Mouse (Mus musculus) spleen, adult 2 months (tissue): ENCODE measurements around the gene Ms4a10. TPM values are rescaled to one million over a fixed set of nuclear protein-coding genes. Genes with fewer than 3 reads are reported as not detected.

ENCODE experiments used
- DNase-seq, 2 experiments: peaks; one replicate each; pipeline versions ENCODE4 v3.0.0 to v3.0.0-alpha.2; 2012 to 2021; ENCODE audit warnings: low spot score in 2 of 2, low read depth in 1 of 2
- H3K27ac ChIP-seq: fragments of 200-500 bp; 2 replicates; pipeline ENCODE4 v1.5.1; 2012; ENCODE audit warnings: low read length, inconsistent platforms; ENCODE audit not compliant: insufficient read depth
- H3K27me3 ChIP-seq: fragments of 200-500 bp; 2 replicates; pipeline ENCODE4 v1.6.1; 2012; ENCODE audit warnings: mild to moderate bottlenecking, moderate library complexity, low read length, inconsistent platforms; ENCODE audit not compliant: control insufficient read depth, insufficient read depth
- H3K36me3 ChIP-seq: fragments of 200-500 bp; 2 replicates; pipeline ENCODE4 v1.6.1; 2012; ENCODE audit warnings: mild to moderate bottlenecking, low read length, inconsistent platforms; ENCODE audit not compliant: control insufficient read depth, insufficient read depth
- H3K4me1 ChIP-seq: fragments of 200-500 bp; 2 replicates; pipeline ENCODE4 v1.6.1; 2011; ENCODE audit warnings: inconsistent platforms; ENCODE audit not compliant: control insufficient read depth, insufficient read depth, insufficient read length
- H3K4me3 ChIP-seq: fragments of 200-500 bp; 2 replicates; pipeline ENCODE4 v1.5.1; 2011; ENCODE audit warnings: mild to moderate bottlenecking, inconsistent platforms; ENCODE audit not compliant: insufficient read depth, insufficient read length; ENCODE audit errors: extremely low read depth
- CTCF ChIP-seq: fragments of 200-500 bp; IDR thresholded peaks from 2 replicates; pipeline ENCODE4 v1.5.1; 2011; ENCODE audit warnings: mild to moderate bottlenecking, inconsistent platforms; ENCODE audit not compliant: insufficient read depth, insufficient read length, insufficient replicate concordance; ENCODE audit errors: extremely low read depth
- POLR2A ChIP-seq: fragments of 200-500 bp; IDR thresholded peaks from 2 replicates; pipeline ENCODE4 v1.6.1; 2011; ENCODE audit warnings: low read depth, low read length, inconsistent platforms
- WGBS: fragments of 180-500 bp; shearing (Covaris S2); methylation state at CpG from one replicate; pipeline ENCODE4 v1.1.7; 2018; 5-methylcytosine and 5-hydroxymethylcytosine counted together
- polyA plus RNA-seq: library from polyadenylated mRNA; depleted of rRNA; stranded (reverse); fragments of >200 nt; gene quantifications from 2 replicates; pipeline ENCODE4 v1.2.3, GENCODE M21; 2012; rRNA removed

Ms4a10 gene
- polyA plus RNA-seq, 1 experiment: not detected

DNA sequence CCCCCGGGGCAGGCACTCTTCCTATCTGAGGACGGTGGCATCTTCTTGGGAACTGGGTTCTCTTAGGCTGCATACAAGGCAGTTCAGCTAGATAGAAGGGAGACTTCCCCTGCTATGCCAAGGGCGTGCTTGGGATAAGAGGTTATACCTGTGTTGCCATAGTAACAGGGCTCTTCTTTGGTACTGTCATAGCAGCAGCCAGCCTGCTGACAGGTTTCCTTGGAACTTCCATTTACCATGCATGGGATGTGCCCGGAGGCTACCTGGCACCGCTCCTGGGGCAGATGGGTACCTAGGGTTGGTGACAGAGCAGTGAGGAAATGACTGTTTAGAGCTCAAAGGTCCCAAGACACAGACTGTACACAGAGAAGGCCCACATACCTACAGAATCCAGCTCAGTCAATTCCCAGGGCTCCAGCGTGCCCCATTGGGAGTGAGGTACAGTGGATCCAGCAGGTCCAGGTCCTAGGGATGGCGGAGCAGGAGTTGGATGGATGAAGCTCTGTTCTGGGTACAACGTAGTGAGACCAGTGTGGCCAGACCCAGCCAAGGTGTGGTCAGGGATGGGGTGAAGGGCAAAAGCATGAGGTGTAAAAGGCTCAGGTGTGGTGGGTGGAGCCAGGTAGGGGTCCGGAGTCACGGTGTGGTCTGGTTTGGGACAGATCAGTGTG, 56.0 kb downstream of the Ms4a10 start:
- Histone ChIP-seq H3K4me1 (peaks cover 6% of the 10 kb centered on the region), H3K27me3 (no peaks in the 10 kb centered on the region), H3K27ac (no peak overlapping the region), H3K4me3 (no peak overlapping the region), H3K36me3 (no peaks in the 10 kb centered on the region)
- TF ChIP-seq CTCF: no peak
- TF ChIP-seq POLR2A: no peak
- no peak for DNase-seq
- WGBS: 93% methylated on average over 10 of the region's 10 CpGs

- 57% methylated on average over 5 of the region's 5 CpGs for WGBS
- Histone ChIP-seq H3K4me3 (no peak overlapping the region), H3K4me1 (peaks cover 6% of the 10 kb centered on the region), H3K27ac (no peak overlapping the region), H3K36me3 (no peaks in the 10 kb centered on the region), H3K27me3 (no peaks in the 10 kb centered on the region)
- no peak for TF ChIP-seq CTCF
- no peak for DNase-seq
These were observed 58.0 kb downstream of the Ms4a10 start for GRCm38 (mm10) chr19:10916506-10916905.

DNA sequence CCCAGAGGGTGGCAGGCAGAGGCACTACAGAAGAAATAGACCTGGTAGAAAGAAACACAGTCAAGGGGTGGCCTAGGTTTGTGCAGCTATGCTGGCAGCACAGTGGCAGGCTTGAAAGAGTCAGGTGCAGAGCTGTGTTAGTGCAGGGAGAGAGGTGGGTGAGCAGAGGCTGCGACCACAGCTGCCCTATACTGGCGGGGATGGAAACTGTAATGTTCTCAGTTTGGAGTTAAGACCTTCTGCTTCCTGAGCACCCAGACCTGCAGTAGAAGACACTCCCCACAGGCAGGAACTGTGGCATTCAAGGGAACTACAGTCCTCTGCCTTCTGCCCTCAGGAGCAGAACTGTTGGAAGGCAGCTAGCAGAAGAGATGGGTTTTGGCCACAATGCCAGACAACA, 59.6 kb downstream of the Ms4a10 start:
- Histone ChIP-seq H3K4me3 (no peak overlapping the region), H3K4me1 (peaks cover 6% of the 10 kb centered on the region), H3K27ac (no peak overlapping the region), H3K27me3 (no peaks in the 10 kb centered on the region), H3K36me3 (no peaks in the 10 kb centered on the region)
- 11% methylated on average over 2 of the region's 2 CpGs for WGBS
- TF ChIP-seq POLR2A (no peak), CTCF (no peak)
- DNase-seq: no peak

DNA sequence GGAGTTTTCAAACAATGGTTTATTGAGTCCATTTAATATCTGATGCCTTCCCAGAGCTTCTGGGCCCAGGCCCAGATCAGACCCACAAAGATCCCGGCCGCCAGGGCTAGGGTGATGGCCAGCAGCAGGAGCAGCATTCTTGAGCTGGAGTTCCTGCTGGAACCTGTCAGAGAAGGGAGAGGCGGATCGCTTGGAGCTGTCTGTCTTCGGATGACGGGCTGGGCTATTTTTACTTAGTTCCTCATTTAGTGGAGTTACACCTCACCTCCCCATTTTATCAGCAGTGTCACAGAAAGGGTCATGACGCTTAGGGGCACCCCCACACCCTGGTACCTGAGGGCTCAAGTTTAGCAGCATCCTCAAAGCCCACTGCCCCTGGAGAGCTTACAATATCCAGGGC, 60.2 kb downstream of the Ms4a10 start:
- Histone ChIP-seq H3K36me3 (no peaks in the 10 kb centered on the region), H3K4me3 (no peak overlapping the region), H3K4me1 (peaks cover 6% of the 10 kb centered on the region), H3K27ac (no peak overlapping the region), H3K27me3 (no peaks in the 10 kb centered on the region)
- 9% methylated on average over 7 of the region's 7 CpGs for WGBS
- DNase-seq: peak in 1 of 2 experiments; percentile 26
- TF ChIP-seq POLR2A (no peak), CTCF (no peak)

Other genes starting within 250 kb of the Ms4a10 start
- 35.2 and 41.1 TPM in 2 replicates for gene Cd5, start 235.7 kb downstream of the Ms4a10 start, polyA plus RNA-seq
- 41.0 and 47.0 TPM in 2 replicates for gene Cd6, start 144.6 kb downstream of the Ms4a10 start, polyA plus RNA-seq
- 39.7 and 45.4 TPM in 2 replicates for gene Slc15a3, start 134.9 kb downstream of the Ms4a10 start, polyA plus RNA-seq
- 4.9 TPM in 2 replicates for gene Tmem132a, start 104.7 kb downstream of the Ms4a10 start, polyA plus RNA-seq
- 45.8 and 47.9 TPM in 2 replicates for gene Tmem109, start 92.7 kb downstream of the Ms4a10 start, polyA plus RNA-seq
- gene Prpf19, start 79.4 kb downstream of the Ms4a10 start, polyA plus RNA-seq: 146 and 181 TPM in 2 replicates
- gene Zp1, start 54.0 kb downstream of the Ms4a10 start, polyA plus RNA-seq: 0.04 TPM in 2 replicates
- 0.54 and 0.82 TPM in 2 replicates for gene Ptgdr2, start 37.5 kb downstream of the Ms4a10 start, polyA plus RNA-seq
- gene Ccdc86, start 25.4 kb downstream of the Ms4a10 start, polyA plus RNA-seq: 4.3 and 5.8 TPM in 2 replicates
- 0.06 and 0.35 TPM in 2 replicates for gene Ms4a15, start 18.6 kb upstream of the Ms4a10 start, polyA plus RNA-seq
- not detected in 2 replicates for gene Ms4a18, start 43.4 kb upstream of the Ms4a10 start, polyA plus RNA-seq
- 2.1 and 2.6 TPM in 2 replicates for gene Ms4a8a, start 106.4 kb upstream of the Ms4a10 start, polyA plus RNA-seq
- gene 1700017D01Rik, start 156.2 kb upstream of the Ms4a10 start, polyA plus RNA-seq: not detected in 2 replicates
- not detected in 2 replicates for gene 1700025F22Rik, start 190.7 kb upstream of the Ms4a10 start, polyA plus RNA-seq
- gene Ms4a13, start 222.1 kb upstream of the Ms4a10 start, polyA plus RNA-seq: not detected in 2 replicates